Mouse (Mus musculus) kidney, embryonic 16.5 days (tissue): ENCODE measurements around the gene 9930104L06Rik. TPM values are rescaled to one million over a fixed set of nuclear protein-coding genes. Genes with fewer than 3 reads are reported as not detected.

ENCODE experiments used
- ATAC-seq: fragments of 200-750 bp; cut with Nextera tagmentation; 2 replicates; pipeline ENCODE4 v1.8.0; 2017; ENCODE audit warnings: moderate TSS enrichment; ENCODE audit not compliant: low FRiP score, low TSS enrichment
- H3K27ac ChIP-seq: fragments of 300-500 bp; sonication (generic); 2 replicates; pipeline ENCODE4 v1.5.1; 2014; ENCODE audit warnings: low read length
- H3K27me3 ChIP-seq: fragments of 300-500 bp; sonication (generic); 2 replicates; pipeline ENCODE4 v1.6.1; 2014; ENCODE audit warnings: low read length, control low read depth, mixed read lengths; ENCODE audit not compliant: insufficient read depth
- H3K36me3 ChIP-seq: fragments of 300-500 bp; sonication (generic); 2 replicates; pipeline ENCODE4 v1.6.1; 2014; ENCODE audit warnings: low read length, control low read depth, mixed read lengths; ENCODE audit not compliant: insufficient read depth
- H3K4me1 ChIP-seq: fragments of 300-500 bp; sonication (generic); 2 replicates; pipeline ENCODE4 v1.6.1; 2014; ENCODE audit warnings: low read length, control low read depth, mixed read lengths; ENCODE audit not compliant: insufficient read depth
- H3K4me2 ChIP-seq: fragments of 300-500 bp; sonication (generic); replicated peaks from 2 replicates; pipeline ENCODE4 v1.6.1; 2014; ENCODE audit warnings: low read depth, low read length
- H3K4me3 ChIP-seq: fragments of 300-500 bp; sonication (generic); 2 replicates; pipeline ENCODE4 v1.5.1; 2014; ENCODE audit warnings: mild to moderate bottlenecking, low read length
- H3K9ac ChIP-seq: fragments of 300-500 bp; sonication (generic); replicated peaks from 2 replicates; pipeline ENCODE4 v1.6.1; 2014; ENCODE audit warnings: low read length
- H3K9me3 ChIP-seq: fragments of 300-500 bp; sonication (generic); 2 replicates; pipeline ENCODE4 v1.6.1; 2016; ENCODE audit warnings: low read length, control low read depth
- WGBS: fragments of 180-500 bp; shearing (Covaris S2); extraction: QIAGEN DNeasy Blood & Tissue Kit; methylation state at CpG from one replicate; pipeline ENCODE4 v1.1.7; 2014; 5-methylcytosine and 5-hydroxymethylcytosine counted together
- polyA plus RNA-seq: library from polyadenylated mRNA; unstranded; fragments of >200 nt; fragmentation: Nextera tagmentation; extraction: Ambion mirVana; gene quantifications from 2 replicates; pipeline ENCODE4 v1.2.1, GENCODE M21; 2015

9930104L06Rik gene
- polyA plus RNA-seq, 1 experiment from 2014 or later: 12.7 TPM

- no peak overlapping the region for H3K9ac ChIP-seq
- H3K36me3 ChIP-seq: no peaks in the 10 kb centered on the region
- H3K27me3 ChIP-seq: no peaks in the 10 kb centered on the region
- no peak overlapping the region for H3K27ac ChIP-seq
- H3K4me1 ChIP-seq: peaks cover 14% of the 10 kb centered on the region
- H3K4me2 ChIP-seq: no peak overlapping the region
- H3K9me3 ChIP-seq: no peaks in the 10 kb centered on the region
- 59% methylated on average over 4 of the region's 4 CpGs for WGBS
- H3K4me3 ChIP-seq: no peak overlapping the region
- ATAC-seq: no peak
Observed at GRCm38 (mm10) chr4:124953546-124953945, 16.7 kb downstream of the 9930104L06Rik start.

GRCm38 (mm10) chr4:124957284-124957683 lies 20.4 kb downstream of the 9930104L06Rik start:
- no peak for ATAC-seq
- Histone ChIP-seq H3K36me3 (no peaks in the 10 kb centered on the region), H3K9me3 (no peaks in the 10 kb centered on the region), H3K4me1 (peaks cover 15% of the 10 kb centered on the region), H3K9ac (no peak overlapping the region), H3K4me2 (no peak overlapping the region), H3K27ac (no peak overlapping the region), H3K27me3 (no peaks in the 10 kb centered on the region), H3K4me3 (no peak overlapping the region)
- 78% methylated on average over 2 of the region's 2 CpGs for WGBS

GRCm38 (mm10) chr4:124959062-124959461 lies 22.2 kb downstream of the 9930104L06Rik start:
- Histone ChIP-seq H3K4me2 (no peak overlapping the region), H3K4me1 (peaks cover 15% of the 10 kb centered on the region), H3K27ac (peak overlapping the region; percentile 67), H3K36me3 (no peaks in the 10 kb centered on the region), H3K9ac (no peak overlapping the region), H3K27me3 (no peaks in the 10 kb centered on the region), H3K9me3 (no peaks in the 10 kb centered on the region), H3K4me3 (no peak overlapping the region)
- ATAC-seq: peak; percentile 86
- WGBS: 18% methylated on average over 11 of the region's 11 CpGs

GRCm38 (mm10) chr4:124960940-124961339 lies 24.1 kb downstream of the 9930104L06Rik start:
- Histone ChIP-seq H3K9ac (no peak overlapping the region), H3K36me3 (no peaks in the 10 kb centered on the region), H3K4me2 (no peak overlapping the region), H3K27me3 (no peaks in the 10 kb centered on the region), H3K27ac (no peak overlapping the region), H3K4me3 (no peak overlapping the region), H3K9me3 (no peaks in the 10 kb centered on the region), H3K4me1 (peaks cover 21% of the 10 kb centered on the region)
- 83% methylated on average over 11 of the region's 11 CpGs for WGBS
- no peak for ATAC-seq

- H3K4me2 ChIP-seq: no peak overlapping the region
- WGBS: 46% methylated on average over 11 of the region's 11 CpGs
- no peak overlapping the region for H3K9ac ChIP-seq
- H3K27ac ChIP-seq: no peak overlapping the region
- peaks cover 21% of the 10 kb centered on the region for H3K4me1 ChIP-seq
- no peaks in the 10 kb centered on the region for H3K27me3 ChIP-seq
- ATAC-seq: no peak
- H3K9me3 ChIP-seq: no peaks in the 10 kb centered on the region
- H3K36me3 ChIP-seq: no peaks in the 10 kb centered on the region
- H3K4me3 ChIP-seq: no peak overlapping the region
Observed at GRCm38 (mm10) chr4:124962576-124962975, 25.7 kb downstream of the 9930104L06Rik start.

- no peak overlapping the region for H3K4me2 ChIP-seq
- WGBS: 18% methylated on average over 8 of the region's 8 CpGs
- no peak overlapping the region for H3K4me3 ChIP-seq
- peak; percentile 52; the same call in 1 of the 2 replicates for ATAC-seq
- no peaks in the 10 kb centered on the region for H3K9me3 ChIP-seq
- H3K27me3 ChIP-seq: no peaks in the 10 kb centered on the region
- H3K27ac ChIP-seq: no peak overlapping the region
- peaks cover 6% of the 10 kb centered on the region for H3K4me1 ChIP-seq
- no peaks in the 10 kb centered on the region for H3K36me3 ChIP-seq
- H3K9ac ChIP-seq: no peak overlapping the region
Observed at GRCm38 (mm10) chr4:124964912-124965599, 28.2 kb downstream of the 9930104L06Rik start.

- 58% methylated on average over 6 of the region's 6 CpGs for WGBS
- Histone ChIP-seq H3K4me1 (peaks cover 6% of the 10 kb centered on the region), H3K9me3 (no peaks in the 10 kb centered on the region), H3K4me2 (no peak overlapping the region), H3K36me3 (no peaks in the 10 kb centered on the region), H3K27ac (no peak overlapping the region), H3K9ac (no peak overlapping the region), H3K27me3 (no peaks in the 10 kb centered on the region), H3K4me3 (no peak overlapping the region)
- no peak for ATAC-seq
Observed at GRCm38 (mm10) chr4:124968711-124969110, 31.9 kb downstream of the 9930104L06Rik start.

- ATAC-seq: no peak
- Histone ChIP-seq H3K36me3 (no peaks in the 10 kb centered on the region), H3K4me2 (no peak overlapping the region), H3K27me3 (no peaks in the 10 kb centered on the region), H3K27ac (no peak overlapping the region), H3K9ac (no peak overlapping the region), H3K4me3 (no peak overlapping the region), H3K4me1 (peaks cover 6% of the 10 kb centered on the region), H3K9me3 (no peaks in the 10 kb centered on the region)
- 81% methylated on average over 7 of the region's 7 CpGs for WGBS
Observed at GRCm38 (mm10) chr4:124969219-124969848, 32.5 kb downstream of the 9930104L06Rik start.

- WGBS: 67% methylated on average over 11 of the region's 11 CpGs
- H3K27ac ChIP-seq: no peak overlapping the region
- H3K9me3 ChIP-seq: no peaks in the 10 kb centered on the region
- no peak for ATAC-seq
- H3K9ac ChIP-seq: no peak overlapping the region
- no peaks in the 10 kb centered on the region for H3K27me3 ChIP-seq
- H3K4me2 ChIP-seq: no peak overlapping the region
- peaks cover 3% of the 10 kb centered on the region for H3K4me1 ChIP-seq
- no peaks in the 10 kb centered on the region for H3K36me3 ChIP-seq
- H3K4me3 ChIP-seq: no peak overlapping the region
Observed at GRCm38 (mm10) chr4:124970194-124970593, 33.3 kb downstream of the 9930104L06Rik start.

- H3K36me3 ChIP-seq: no peaks in the 10 kb centered on the region
- H3K27ac ChIP-seq: no peak overlapping the region
Observed at GRCm38 (mm10) chr4:124970677-124971076, 33.8 kb downstream of the 9930104L06Rik start.

More at GRCm38 (mm10) chr4:124970677-124971076, 33.8 kb downstream of the 9930104L06Rik start:
- Histone ChIP-seq H3K4me1 (no peaks in the 10 kb centered on the region), H3K4me2 (no peak overlapping the region), H3K4me3 (no peak overlapping the region), H3K9ac (no peak overlapping the region), H3K9me3 (no peaks in the 10 kb centered on the region), H3K27me3 (no peaks in the 10 kb centered on the region)
- no peak for ATAC-seq
- 55% methylated on average over 5 of the region's 5 CpGs for WGBS
